Mouse (Mus musculus) spleen, adult 2 months (tissue): Measurements from ENCODE around the gene Dab2.

ENCODE experiments used
- CTCF ChIP-seq: fragments of 200-500 bp; IDR thresholded peaks from 2 replicates; pipeline ENCODE4 v1.5.1; 2011; ENCODE audit warnings: mild to moderate bottlenecking, inconsistent platforms; ENCODE audit not compliant: insufficient read depth, insufficient read length, insufficient replicate concordance; ENCODE audit errors: extremely low read depth
- POLR2A ChIP-seq: fragments of 200-500 bp; IDR thresholded peaks from 2 replicates; pipeline ENCODE4 v1.6.1; 2011; ENCODE audit warnings: low read depth, low read length, inconsistent platforms

DNA sequence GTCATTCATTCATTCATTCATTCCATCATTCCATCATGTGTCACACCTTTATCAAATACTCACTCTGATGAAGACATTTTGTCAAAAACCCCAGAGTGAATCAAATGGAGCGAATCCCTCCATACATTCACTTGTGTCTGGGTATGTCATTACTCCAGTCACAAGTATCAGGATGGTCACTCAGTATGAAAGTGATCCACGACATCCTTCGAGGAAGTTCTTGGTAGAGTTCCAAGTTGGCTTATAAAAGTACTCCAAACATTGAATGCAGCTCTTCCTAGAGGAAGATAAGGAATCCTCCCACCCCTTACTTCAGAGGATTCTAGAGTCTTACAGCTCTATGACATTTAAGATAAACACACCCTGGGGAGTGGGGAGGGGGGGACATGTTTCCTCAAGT lies 10.0 kb downstream of the Dab2 start:
- TF ChIP-seq POLR2A (no peak), CTCF (no peak)
